Mouse (Mus musculus) forebrain, embryonic 11.5 days (tissue): Measurements from ENCODE around the gene Acbd4. TPM values are rescaled to one million over a fixed set of nuclear protein-coding genes. Genes with fewer than 3 reads are reported as not detected.
A peak's percentile ranks its signal among the peaks of the same experiment; 100 is the strongest.

ENCODE experiments used
- ATAC-seq: fragments of 200-750 bp; cut with Nextera tagmentation; replicated peaks from 2 replicates; pipeline ENCODE4 v1.8.0; 2017; ENCODE audit warnings: moderate TSS enrichment; ENCODE audit not compliant: low FRiP score
- DNase-seq: peaks from one replicate; pipeline ENCODE4 v3.0.0-alpha.2; 2017; ENCODE audit warnings: low spot score
- H3K27ac ChIP-seq: fragments of 300-500 bp; sonication (generic); 2 replicates; pipeline ENCODE4 v1.5.1; 2014; ENCODE audit warnings: low read depth, low read length
- H3K27me3 ChIP-seq: fragments of 300-500 bp; sonication (generic); 2 replicates; pipeline ENCODE4 v1.6.1; 2014; ENCODE audit warnings: mild to moderate bottlenecking, low read length, mixed read lengths; ENCODE audit not compliant: control insufficient read depth, insufficient read depth
- H3K36me3 ChIP-seq: fragments of 300-500 bp; sonication (generic); 2 replicates; pipeline ENCODE4 v1.6.1; 2014; ENCODE audit warnings: mild to moderate bottlenecking, low read length, moderate library complexity, mixed read lengths; ENCODE audit not compliant: control insufficient read depth, insufficient read depth
- H3K4me1 ChIP-seq: fragments of 300-500 bp; sonication (generic); replicated peaks from 2 replicates; pipeline ENCODE4 v1.6.1; 2014; ENCODE audit warnings: low read length, mixed read lengths; ENCODE audit not compliant: control insufficient read depth, insufficient read depth
- H3K4me2 ChIP-seq: fragments of 300-500 bp; sonication (generic); 2 replicates; pipeline ENCODE4 v1.6.1; 2014; ENCODE audit warnings: low read depth, mild to moderate bottlenecking, low read length, moderate library complexity, mixed read lengths; ENCODE audit not compliant: severe bottlenecking
- H3K4me3 ChIP-seq: fragments of 300-500 bp; sonication (generic); 2 replicates; pipeline ENCODE4 v1.5.1; 2014; ENCODE audit warnings: low read depth, low read length
- H3K9ac ChIP-seq: fragments of 300-500 bp; sonication (generic); 2 replicates; pipeline ENCODE4 v1.6.1; 2014; ENCODE audit warnings: low read length
- H3K9me3 ChIP-seq: fragments of 300-500 bp; sonication (generic); 2 replicates; pipeline ENCODE4 v1.6.1; 2016; ENCODE audit warnings: low read length, mixed read lengths; ENCODE audit not compliant: control insufficient read depth
- WGBS: fragments of 180-500 bp; shearing (Covaris S2); extraction: QIAGEN DNeasy Blood & Tissue Kit; methylation state at CpG from one replicate; pipeline ENCODE4 v1.1.7; 2014; 5-methylcytosine and 5-hydroxymethylcytosine counted together
- polyA plus RNA-seq: library from polyadenylated mRNA; unstranded; fragments of >200 nt; fragmentation: Nextera tagmentation; extraction: Ambion mirVana; gene quantifications from 2 replicates; pipeline ENCODE4 v1.2.1, GENCODE M21; 2014

The Acbd4 gene
- polyA plus RNA-seq, 1 experiment from 2014 or later = 8.1 TPM

DNA sequence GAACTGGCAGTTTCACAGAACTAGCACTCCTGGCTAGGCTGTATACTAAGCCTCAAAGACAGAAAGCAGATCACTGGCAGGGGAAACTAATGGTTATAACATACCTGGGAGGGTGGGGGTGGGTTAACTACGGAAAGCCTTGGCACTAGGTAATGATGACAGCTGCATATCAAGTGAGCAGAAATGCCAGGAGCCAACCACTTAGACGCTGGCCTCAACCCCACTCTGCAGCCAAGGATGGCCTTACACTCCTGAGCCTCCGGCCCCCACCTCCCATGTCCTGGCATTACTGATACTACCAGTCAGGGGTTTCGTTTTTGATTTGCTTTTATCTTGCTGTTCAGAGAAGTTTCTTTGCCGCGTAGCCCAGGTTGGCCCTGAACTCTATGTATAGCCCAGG is 5.7 kb upstream of the Acbd4 start:
- Histone ChIP-seq H3K4me3 (no peak overlapping the region), H3K4me2 (no peak overlapping the region), H3K9me3 (no peaks in the 10 kb centered on the region), H3K36me3 (no peaks in the 10 kb centered on the region), H3K9ac (no peak overlapping the region), H3K27ac (no peak overlapping the region), H3K4me1 (0 out of 2 replicates have a peak, but pooled peaks cover 5% of the 10 kb centered on the region), H3K27me3 (peaks cover 17% of the 10 kb centered on the region)
- no peak for DNase-seq
- no peak for ATAC-seq
- WGBS = 87% methylated on average over 6 of the region's 6 CpGs

DNA sequence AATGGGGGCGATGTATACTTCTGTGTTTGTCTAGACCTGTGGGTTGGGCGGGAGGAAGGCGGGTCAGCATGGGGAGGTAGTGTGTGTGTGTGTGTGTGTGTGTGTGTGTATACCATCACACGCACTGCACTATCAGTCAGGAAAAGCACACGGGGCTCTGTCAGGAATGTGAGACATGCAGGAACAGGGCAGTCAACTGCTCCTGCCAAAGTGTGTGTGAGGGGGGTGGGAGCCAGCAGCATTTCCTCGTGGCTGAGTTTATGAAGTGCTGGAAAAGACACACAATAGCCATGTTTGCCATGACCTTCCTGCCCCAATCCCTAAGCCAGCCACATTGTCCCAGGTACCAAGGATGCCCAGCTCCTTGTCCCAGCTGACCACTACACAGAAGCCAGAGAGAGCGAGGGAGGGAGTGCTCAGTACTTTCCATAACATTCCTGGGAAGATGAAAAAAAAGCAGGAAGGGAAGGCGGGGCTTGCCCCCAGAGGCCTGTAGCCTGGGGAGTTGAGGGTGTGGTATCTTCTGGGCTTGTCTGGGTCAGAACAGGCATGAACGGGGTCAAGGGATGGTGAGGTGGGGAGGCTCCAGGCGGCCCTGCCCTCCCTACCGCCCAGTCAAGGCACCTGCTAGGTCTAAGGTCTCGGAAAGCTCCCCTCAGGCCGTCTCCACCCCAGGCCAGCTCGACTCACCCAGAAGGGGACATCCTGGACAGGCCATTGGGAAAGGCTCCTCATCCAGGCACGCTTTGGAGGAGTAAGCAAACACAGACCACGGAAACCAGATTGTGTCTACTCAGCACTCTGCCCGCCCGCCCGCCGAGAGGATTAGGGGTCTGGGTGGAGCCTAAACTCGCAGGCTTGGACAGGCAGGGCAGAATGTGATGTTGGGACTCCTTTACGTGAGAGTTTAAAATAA is 4.2 kb upstream of the Acbd4 start:
- no peak overlapping the region for H3K4me3 ChIP-seq
- no peaks in the 10 kb centered on the region for H3K36me3 ChIP-seq
- H3K27me3 ChIP-seq = peaks cover 29% of the 10 kb centered on the region
- no peak overlapping the region for H3K9ac ChIP-seq
- H3K9me3 ChIP-seq = no peaks in the 10 kb centered on the region
- H3K4me1 ChIP-seq = peaks cover 10% of the 10 kb centered on the region
- peak overlapping the region; percentile 3; the same call in 1 of the 2 replicates for H3K4me2 ChIP-seq
- no peak for ATAC-seq
- 19% methylated on average over 22 of the region's 22 CpGs for WGBS
- DNase-seq = peak; percentile 69
- no peak overlapping the region for H3K27ac ChIP-seq

DNA sequence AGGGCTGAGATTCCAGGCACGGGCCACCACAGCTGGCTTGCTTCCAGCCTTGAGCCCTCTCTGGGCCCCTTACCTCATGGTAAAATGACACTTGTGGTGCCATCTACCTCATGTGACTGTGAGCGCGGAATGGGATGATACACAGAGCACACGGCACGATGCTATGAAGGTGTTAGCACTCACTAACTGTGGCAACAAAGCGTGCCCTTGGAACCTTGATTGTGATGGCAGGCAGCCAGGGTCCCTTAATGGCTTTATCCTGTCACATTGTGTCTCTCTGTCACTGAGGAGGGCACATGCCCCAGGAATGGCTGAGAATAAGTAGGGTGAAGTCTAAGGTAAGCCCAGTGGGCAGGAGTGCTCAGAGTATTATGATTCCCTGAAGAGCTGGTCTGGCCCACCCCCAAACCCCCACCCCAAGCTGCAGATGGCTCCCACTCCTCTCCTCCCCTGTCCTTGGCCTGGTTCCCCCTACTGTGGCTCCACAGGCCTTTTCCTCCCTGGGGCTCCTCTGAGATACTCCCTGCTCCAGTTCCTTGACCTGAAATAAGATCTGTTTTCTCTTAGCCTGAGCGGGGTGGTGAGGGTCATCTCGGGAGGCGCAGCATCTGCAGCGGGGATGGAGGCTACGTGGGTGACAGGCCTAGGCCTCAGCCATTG is 2.8 kb upstream of the Acbd4 start:
- no peak overlapping the region for H3K27ac ChIP-seq
- 74% methylated on average over 11 of the region's 11 CpGs for WGBS
- no peak overlapping the region for H3K4me3 ChIP-seq
- no peaks in the 10 kb centered on the region for H3K36me3 ChIP-seq
- H3K9ac ChIP-seq = no peak overlapping the region
- H3K9me3 ChIP-seq = no peaks in the 10 kb centered on the region
- peaks cover 16% of the 10 kb centered on the region for H3K4me1 ChIP-seq
- no peak overlapping the region for H3K4me2 ChIP-seq
- H3K27me3 ChIP-seq = peaks cover 31% of the 10 kb centered on the region
- peak; percentile 43 for DNase-seq
- ATAC-seq = no peak

DNA sequence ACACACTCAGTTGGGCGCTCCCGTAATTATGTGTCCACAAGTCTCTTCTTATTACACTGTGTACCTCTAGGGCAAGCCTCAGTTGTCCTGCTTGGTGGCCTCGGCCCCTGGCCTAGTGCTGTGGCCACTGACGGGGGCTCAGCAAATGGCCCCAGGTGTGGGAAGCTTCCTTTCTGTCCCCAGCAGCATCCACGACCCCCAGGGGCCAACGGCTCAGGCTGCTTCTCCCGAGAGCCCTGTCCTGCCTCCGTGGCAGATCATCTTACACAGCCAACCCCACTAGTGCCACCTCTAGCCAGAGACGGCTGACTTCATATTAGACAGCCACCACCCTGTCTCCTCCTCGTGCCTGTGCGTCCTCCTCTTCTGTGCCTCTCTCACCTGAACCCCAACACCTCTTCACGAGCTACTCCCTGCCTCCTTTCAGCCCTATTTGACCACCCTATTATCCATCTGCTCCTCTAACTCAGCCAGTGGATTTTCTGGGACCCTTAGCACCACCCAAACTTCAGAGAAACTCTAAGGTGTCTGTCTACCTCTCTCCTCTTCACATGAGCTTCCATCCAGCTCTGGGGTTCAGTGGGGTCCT is 2.0 kb upstream of the Acbd4 start:
- Histone ChIP-seq H3K27ac (no peak overlapping the region), H3K9ac (no peak overlapping the region), H3K27me3 (peaks cover 31% of the 10 kb centered on the region), H3K4me3 (no peak overlapping the region), H3K9me3 (no peaks in the 10 kb centered on the region), H3K36me3 (no peaks in the 10 kb centered on the region), H3K4me2 (no peak overlapping the region), H3K4me1 (peaks cover 16% of the 10 kb centered on the region)
- 57% methylated on average over 12 of the region's 12 CpGs for WGBS
- DNase-seq = peak; percentile 52
- ATAC-seq = no peak

DNA sequence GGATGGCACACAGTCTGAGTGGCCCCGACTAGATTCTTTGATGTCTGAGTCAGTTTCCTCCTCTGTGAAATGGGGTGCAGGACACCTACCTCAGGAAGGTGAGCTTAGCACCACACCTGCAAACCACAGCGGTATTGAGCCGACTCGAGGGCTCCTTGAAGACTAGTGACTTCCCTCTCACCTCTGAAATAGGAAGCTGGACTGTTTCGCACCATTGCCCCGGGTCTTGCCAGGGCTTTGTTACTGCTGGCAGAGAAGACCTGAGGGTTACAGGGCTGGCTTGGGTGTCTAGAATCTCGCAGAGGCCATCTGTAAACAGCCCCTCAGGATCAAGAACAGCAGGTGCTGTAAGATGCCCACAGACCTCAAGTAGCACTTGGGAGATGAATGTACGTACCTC is 1.1 kb upstream of the Acbd4 start:
- Histone ChIP-seq H3K9me3 (no peaks in the 10 kb centered on the region), H3K36me3 (no peaks in the 10 kb centered on the region), H3K4me2 (no peak overlapping the region), H3K27ac (no peak overlapping the region), H3K9ac (no peak overlapping the region), H3K4me1 (peaks cover 16% of the 10 kb centered on the region), H3K27me3 (peaks cover 31% of the 10 kb centered on the region), H3K4me3 (no peak overlapping the region)
- DNase-seq = peak; percentile 50
- ATAC-seq = no peak
- 74% methylated on average over 8 of the region's 8 CpGs for WGBS

DNA sequence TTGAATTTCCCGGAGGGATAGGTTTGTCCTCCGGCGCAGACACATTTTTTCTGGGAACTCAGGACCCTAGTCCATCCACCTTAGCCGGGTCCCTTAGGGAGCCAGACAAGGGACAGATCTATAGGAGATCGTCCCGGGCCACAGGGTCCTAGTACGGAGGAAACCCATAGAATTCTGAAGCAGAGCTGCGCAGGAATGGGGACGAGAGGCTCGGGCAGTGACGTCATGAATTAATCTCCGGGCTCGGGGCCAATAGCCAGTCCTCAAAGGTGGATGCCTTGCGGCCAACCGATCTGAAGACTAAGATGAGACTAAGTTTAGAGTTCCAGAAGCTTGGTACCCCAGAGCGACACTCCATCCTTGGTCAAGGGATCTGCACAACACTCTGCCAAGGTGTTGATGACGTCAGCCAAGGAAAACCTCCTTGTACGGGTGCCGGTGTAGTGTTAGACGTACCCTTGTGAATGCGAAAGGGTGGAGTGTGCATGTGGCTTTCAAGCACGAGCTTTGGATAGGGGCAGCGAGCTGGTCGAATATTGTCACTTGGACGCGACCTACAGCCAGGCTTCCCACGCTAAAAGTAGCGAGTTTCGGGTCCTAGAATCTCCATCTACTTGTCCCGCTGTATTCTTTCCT is 502 bp downstream of the Acbd4 start:
- no peak overlapping the region for H3K27ac ChIP-seq
- ATAC-seq (peak; percentile 37), DNase-seq (peak; percentile 71)
- H3K36me3 ChIP-seq = no peaks in the 10 kb centered on the region
- H3K9me3 ChIP-seq = no peaks in the 10 kb centered on the region
- peaks cover 31% of the 10 kb centered on the region for H3K27me3 ChIP-seq
- peak overlapping the region; percentile 85 for H3K4me2 ChIP-seq
- peak overlapping the region; percentile 42 for H3K4me3 ChIP-seq
- 3% methylated on average over 30 of the region's 30 CpGs for WGBS
- H3K4me1 ChIP-seq = peaks cover 16% of the 10 kb centered on the region
- H3K9ac ChIP-seq = peak overlapping the region; percentile 32; the same call in 1 of the 2 replicates

DNA sequence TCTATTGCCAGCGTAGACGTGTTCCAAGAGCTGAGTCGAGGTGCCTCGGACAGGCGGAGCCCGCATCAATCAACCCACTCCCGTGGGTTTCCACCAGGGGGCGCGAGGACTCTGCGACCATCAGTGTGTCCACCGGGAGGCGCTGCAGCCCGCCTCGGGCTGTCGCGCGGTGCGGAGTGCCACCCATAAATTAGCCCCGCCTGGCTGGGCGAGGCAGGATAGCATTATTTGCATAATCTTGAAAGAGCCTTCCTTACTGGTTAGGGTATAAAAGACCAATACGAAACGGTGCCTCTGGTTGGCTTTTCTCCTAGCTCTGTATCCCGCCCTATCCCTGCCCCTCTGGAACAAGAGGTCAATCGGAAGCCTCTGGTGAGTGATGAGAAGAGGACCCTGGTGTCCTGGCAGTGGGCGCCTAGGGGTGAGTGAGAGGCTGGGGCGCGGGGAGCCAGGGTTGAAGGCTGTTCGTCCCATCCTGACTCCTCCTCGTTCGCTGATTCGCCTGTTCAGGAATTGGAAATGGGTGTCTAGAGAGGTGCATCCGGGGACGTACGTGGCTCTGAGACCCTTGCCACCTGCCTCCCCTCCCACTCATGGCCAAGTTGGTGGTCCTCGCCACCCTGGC is 1.4 kb downstream of the Acbd4 start:
- peak overlapping the region; percentile 42 for H3K4me3 ChIP-seq
- H3K27ac ChIP-seq = no peak overlapping the region
- peak; percentile 99 for DNase-seq
- peak overlapping the region; percentile 45; the same call in 1 of the 2 replicates for H3K9ac ChIP-seq
- H3K4me2 ChIP-seq = peak overlapping the region; percentile 85
- peaks cover 13% of the 10 kb centered on the region for H3K4me1 ChIP-seq
- H3K9me3 ChIP-seq = no peaks in the 10 kb centered on the region
- peak; percentile 86 for ATAC-seq
- no peaks in the 10 kb centered on the region for H3K36me3 ChIP-seq
- 1% methylated on average over 35 of the region's 35 CpGs for WGBS
- peaks cover 31% of the 10 kb centered on the region for H3K27me3 ChIP-seq

DNA sequence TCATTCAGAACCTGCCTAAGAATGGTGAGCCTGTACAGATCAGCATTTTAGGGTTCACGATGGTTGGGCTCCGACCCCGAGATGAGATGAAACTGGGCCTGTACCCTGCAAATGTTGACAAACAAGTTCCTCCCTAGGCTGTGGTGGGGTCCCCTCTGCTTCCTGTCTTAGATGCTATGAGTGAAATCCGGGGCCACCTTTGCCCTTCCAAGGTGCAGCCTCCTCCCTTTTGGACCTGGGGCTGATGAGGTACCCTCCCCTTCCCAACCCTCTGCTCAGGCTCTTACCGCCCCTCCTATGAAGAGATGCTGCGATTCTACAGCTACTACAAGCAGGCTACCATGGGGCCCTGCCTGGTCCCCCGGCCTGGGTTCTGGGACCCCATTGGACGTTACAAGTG is 2.1 kb downstream of the Acbd4 start:
- 62% methylated on average over 8 of the region's 8 CpGs for WGBS
- no peak overlapping the region for H3K9ac ChIP-seq
- peaks cover 13% of the 10 kb centered on the region for H3K4me1 ChIP-seq
- H3K27me3 ChIP-seq = peaks cover 28% of the 10 kb centered on the region
- H3K4me2 ChIP-seq = peak overlapping the region; percentile 85; the same call in 1 of the 2 replicates
- H3K9me3 ChIP-seq = no peaks in the 10 kb centered on the region
- H3K27ac ChIP-seq = no peak overlapping the region
- peak overlapping the region; percentile 42 for H3K4me3 ChIP-seq
- H3K36me3 ChIP-seq = no peaks in the 10 kb centered on the region
- DNase-seq (no peak), ATAC-seq (no peak)
